Mouse (Mus musculus): ENCODE measurements around the gene Gm6040. TPM values are rescaled to one million over a fixed set of nuclear protein-coding genes. Genes with fewer than 3 reads are reported as not detected.

The Gm6040 gene
- not detected in 2 replicates for polyA plus RNA-seq (2012; rRNA removed)

- WGBS: 66% methylated on average over 3 of the region's 3 CpGs
- H3K4me1 ChIP-seq (ENCODE audit: control insufficient read depth, insufficient read depth, low read length): no peaks in the 10 kb centered on the region
- no peak for TF ChIP-seq CTCF (IDR thresholded peaks at IDR 0.05; ENCODE audit: insufficient read depth, low read length)
- TF ChIP-seq POLR2A (IDR thresholded peaks at IDR 0.05; ENCODE audit: borderline replicate concordance, extremely low read depth, low read depth, low read length): no peak
- no peak for DNase-seq
- no peak within 1 kb of the TSS for H3K4me3 ChIP-seq (replicated peaks; ENCODE audit: extremely low read depth, low read depth, low read length)
Observed at GRCm38 (mm10) chr8:20921971-20922370, at the start of gene Gm6040. Gm6040 (minus strand) TSS chr8:20922071.

- TF ChIP-seq CTCF (IDR thresholded peaks at IDR 0.05; ENCODE audit: insufficient read depth, low read length) (no peak), POLR2A (IDR thresholded peaks at IDR 0.05; ENCODE audit: borderline replicate concordance, extremely low read depth, low read depth, low read length) (no peak)
Observed at GRCm38 (mm10) chr8:20964531-20964930, 42.7 kb upstream of the Gm6040 start.

GRCm38 (mm10) chr8:20944610-20945009, 22.7 kb upstream of the Gm6040 start, which contains the start of gene AY761185:
AY761185 (minus strand) TSS chr8:20944710.
- WGBS: 64% methylated on average over 3 of the region's 3 CpGs
- no peak for DNase-seq
- no peak for TF ChIP-seq CTCF (IDR thresholded peaks at IDR 0.05; ENCODE audit: insufficient read depth, low read length)
- TF ChIP-seq POLR2A (IDR thresholded peaks at IDR 0.05; ENCODE audit: borderline replicate concordance, extremely low read depth, low read depth, low read length): no peak
- no peak within 1 kb of the TSS for H3K4me3 ChIP-seq (replicated peaks; ENCODE audit: extremely low read depth, low read depth, low read length)
- no peaks in the 10 kb centered on the region for H3K4me1 ChIP-seq (ENCODE audit: control insufficient read depth, insufficient read depth, low read length)

More at GRCm38 (mm10) chr8:20964531-20964930, 42.7 kb upstream of the Gm6040 start:
- 71% methylated on average over 2 of the region's 2 CpGs for WGBS
- Histone ChIP-seq H3K4me3 (replicated peaks; ENCODE audit: extremely low read depth, low read depth, low read length) (no peak overlapping the region), H3K4me1 (ENCODE audit: control insufficient read depth, insufficient read depth, low read length) (no peaks in the 10 kb centered on the region)
- DNase-seq: no peak

GRCm38 (mm10) chr8:20912288-20912687, 9.6 kb downstream of the Gm6040 start:
- Histone ChIP-seq H3K4me3 (replicated peaks; ENCODE audit: extremely low read depth, low read depth, low read length) (no peak overlapping the region), H3K4me1 (ENCODE audit: control insufficient read depth, insufficient read depth, low read length) (no peaks in the 10 kb centered on the region)
- TF ChIP-seq CTCF (IDR thresholded peaks at IDR 0.05; ENCODE audit: insufficient read depth, low read length): no peak
- no peak for TF ChIP-seq POLR2A (IDR thresholded peaks at IDR 0.05; ENCODE audit: borderline replicate concordance, extremely low read depth, low read depth, low read length)
- 47% methylated on average over 1 of the region's 1 CpGs for WGBS
- no peak for DNase-seq

- TF ChIP-seq CTCF (IDR thresholded peaks at IDR 0.05; ENCODE audit: insufficient read depth, low read length): no peak
- no peak for TF ChIP-seq POLR2A (IDR thresholded peaks at IDR 0.05; ENCODE audit: borderline replicate concordance, extremely low read depth, low read depth, low read length)
- H3K4me1 ChIP-seq (ENCODE audit: control insufficient read depth, insufficient read depth, low read length): no peaks in the 10 kb centered on the region
- H3K4me3 ChIP-seq (replicated peaks; ENCODE audit: extremely low read depth, low read depth, low read length): no peak overlapping the region
- no peak for DNase-seq
- 47% methylated on average over 2 of the region's 2 CpGs for WGBS
Observed at GRCm38 (mm10) chr8:20908256-20908655, 13.6 kb downstream of the Gm6040 start.

GRCm38 (mm10) chr8:20907119-20907518, 14.8 kb downstream of the Gm6040 start:
- WGBS: 90% methylated on average over 2 of the region's 2 CpGs
- Histone ChIP-seq H3K4me3 (replicated peaks; ENCODE audit: extremely low read depth, low read depth, low read length) (no peak overlapping the region), H3K4me1 (ENCODE audit: control insufficient read depth, insufficient read depth, low read length) (no peaks in the 10 kb centered on the region)
- TF ChIP-seq CTCF (IDR thresholded peaks at IDR 0.05; ENCODE audit: insufficient read depth, low read length) (no peak), POLR2A (IDR thresholded peaks at IDR 0.05; ENCODE audit: borderline replicate concordance, extremely low read depth, low read depth, low read length) (no peak)
- no peak for DNase-seq

GRCm38 (mm10) chr8:20902527-20902926, 19.3 kb downstream of the Gm6040 start, which contains the start of gene Gm15056:
Gm15056 (minus strand) TSS chr8:20902627.
- WGBS: 36% methylated on average over 2 of the region's 2 CpGs
- TF ChIP-seq CTCF (IDR thresholded peaks at IDR 0.05; ENCODE audit: insufficient read depth, low read length) (no peak), POLR2A (IDR thresholded peaks at IDR 0.05; ENCODE audit: borderline replicate concordance, extremely low read depth, low read depth, low read length) (no peak)
- Histone ChIP-seq H3K4me1 (ENCODE audit: control insufficient read depth, insufficient read depth, low read length) (no peaks in the 10 kb centered on the region), H3K4me3 (replicated peaks; ENCODE audit: extremely low read depth, low read depth, low read length) (no peak within 1 kb of the TSS)
- no peak for DNase-seq

- 69% methylated on average over 2 of the region's 2 CpGs for WGBS
- H3K4me1 ChIP-seq (ENCODE audit: control insufficient read depth, insufficient read depth, low read length): no peaks in the 10 kb centered on the region
- H3K4me3 ChIP-seq (replicated peaks; ENCODE audit: extremely low read depth, low read depth, low read length): no peak within 1 kb of the TSS
- TF ChIP-seq CTCF (IDR thresholded peaks at IDR 0.05; ENCODE audit: insufficient read depth, low read length) (no peak), POLR2A (IDR thresholded peaks at IDR 0.05; ENCODE audit: borderline replicate concordance, extremely low read depth, low read depth, low read length) (no peak)
- no peak for DNase-seq
Observed at GRCm38 (mm10) chr8:20892369-20892768, 29.5 kb downstream of the Gm6040 start, which contains the start of gene Defb33. Defb33 (plus strand) TSS chr8:20892669.

GRCm38 (mm10) chr8:20874608-20875007, 47.3 kb downstream of the Gm6040 start:
- TF ChIP-seq CTCF (IDR thresholded peaks at IDR 0.05; ENCODE audit: insufficient read depth, low read length) (no peak), POLR2A (IDR thresholded peaks at IDR 0.05; ENCODE audit: borderline replicate concordance, extremely low read depth, low read depth, low read length) (no peak)
- Histone ChIP-seq H3K4me1 (ENCODE audit: control insufficient read depth, insufficient read depth, low read length) (no peaks in the 10 kb centered on the region), H3K4me3 (replicated peaks; ENCODE audit: extremely low read depth, low read depth, low read length) (no peak overlapping the region)
- no peak for DNase-seq
- 36% methylated on average over 6 of the region's 6 CpGs for WGBS

Other genes starting within 250 kb of the Gm6040 start
- not detected in 2 replicates for gene Defb33, start 29.4 kb downstream of the Gm6040 start, polyA plus RNA-seq (2012; rRNA removed)
- gene Gm15056, start 19.4 kb downstream of the Gm6040 start, polyA plus RNA-seq (2012; rRNA removed): not detected in 2 replicates
- not detected in 2 replicates for gene AY761185, start 22.6 kb upstream of the Gm6040 start, polyA plus RNA-seq (2012; rRNA removed)
- gene Defa21, start 103.5 kb upstream of the Gm6040 start, polyA plus RNA-seq (2012; rRNA removed): not detected in 2 replicates
- gene Defa23, start 133.0 kb upstream of the Gm6040 start, polyA plus RNA-seq (2012; rRNA removed): not detected in 2 replicates
- not detected in 2 replicates for gene Defa35, start 143.0 kb upstream of the Gm6040 start, polyA plus RNA-seq (2012; rRNA removed)
- gene Defa25, start 162.4 kb upstream of the Gm6040 start, polyA plus RNA-seq (2012; rRNA removed): not detected in 2 replicates
- not detected in 2 replicates for gene Gm14851, start 174.0 kb upstream of the Gm6040 start, polyA plus RNA-seq (2012; rRNA removed)
- gene Defa30, start 212.6 kb upstream of the Gm6040 start, polyA plus RNA-seq (2012; rRNA removed): not detected in 2 replicates
- not detected in 2 replicates for gene Defa22, start 240.2 kb upstream of the Gm6040 start, polyA plus RNA-seq (2012; rRNA removed)